Mouse (Mus musculus) 3T3-L1 (cell line): ENCODE measurements around the gene Ubtd2.
A peak's percentile ranks its signal among the peaks of the same experiment; 100 is the strongest.

ENCODE experiments used
- DNase-seq: peaks from one replicate; pipeline ENCODE4 v3.0.0-alpha.2; 2015; ENCODE audit warnings: low read depth, low spot score

Ubtd2 gene

GRCm38 (mm10) chr11:32545605-32546004 lies 90.4 kb downstream of the Ubtd2 start:
- DNase-seq, result no peak

- no peak for DNase-seq
Measured at GRCm38 (mm10) chr11:32546483-32546882, 91.3 kb downstream of the Ubtd2 start.

GRCm38 (mm10) chr11:32547391-32547947 lies 92.3 kb downstream of the Ubtd2 start:
- no peak for DNase-seq

GRCm38 (mm10) chr11:32548240-32548639 lies 93.1 kb downstream of the Ubtd2 start:
- DNase-seq, result no peak

- DNase-seq, result no peak
Measured at GRCm38 (mm10) chr11:32549236-32549635, 94.1 kb downstream of the Ubtd2 start.

- DNase-seq, result no peak
Measured at GRCm38 (mm10) chr11:32550102-32550501, 94.9 kb downstream of the Ubtd2 start.

- DNase-seq, result no peak
Measured at GRCm38 (mm10) chr11:32551056-32551455, 95.9 kb downstream of the Ubtd2 start.

GRCm38 (mm10) chr11:32551579-32552297 lies 96.6 kb downstream of the Ubtd2 start:
- no peak for DNase-seq

GRCm38 (mm10) chr11:32552401-32553090 lies 97.4 kb downstream of the Ubtd2 start:
- DNase-seq, result peak; percentile 74

- DNase-seq, result no peak
Measured at GRCm38 (mm10) chr11:32553311-32554140, 98.4 kb downstream of the Ubtd2 start.

GRCm38 (mm10) chr11:32554141-32555091 lies 99.2 kb downstream of the Ubtd2 start:
- no peak for DNase-seq

- DNase-seq, result no peak
Measured at GRCm38 (mm10) chr11:32555103-32555689, 100.0 kb downstream of the Ubtd2 start.

GRCm38 (mm10) chr11:32556333-32556990 lies 101.3 kb downstream of the Ubtd2 start:
- DNase-seq, result no peak

GRCm38 (mm10) chr11:32558026-32558425 lies 102.9 kb downstream of the Ubtd2 start:
- DNase-seq, result peak; percentile 84

GRCm38 (mm10) chr11:32558677-32559076 lies 103.5 kb downstream of the Ubtd2 start:
- no peak for DNase-seq

GRCm38 (mm10) chr11:32560015-32560770 lies 105.0 kb downstream of the Ubtd2 start:
- no peak for DNase-seq

- no peak for DNase-seq
Measured at GRCm38 (mm10) chr11:32561465-32562355, 106.5 kb downstream of the Ubtd2 start.

- no peak for DNase-seq
Measured at GRCm38 (mm10) chr11:32562706-32563105, 107.5 kb downstream of the Ubtd2 start.
